Mouse (Mus musculus) kidney, postnatal 36 days (tissue): ENCODE measurements around the gene Cnga4.
"Not testable (repeated sequence)": the region's sequence is repeated elsewhere in the genome, so short reads cannot be mapped to it uniquely, and the experiment has no call there.

ENCODE experiments used
- DNase-seq, 2 experiments: peaks; one replicate each; pipeline ENCODE4 v3.0.0; 2021 to 2022; ENCODE audit warnings: mixed read lengths in 2 of 2

The Cnga4 gene

DNA sequence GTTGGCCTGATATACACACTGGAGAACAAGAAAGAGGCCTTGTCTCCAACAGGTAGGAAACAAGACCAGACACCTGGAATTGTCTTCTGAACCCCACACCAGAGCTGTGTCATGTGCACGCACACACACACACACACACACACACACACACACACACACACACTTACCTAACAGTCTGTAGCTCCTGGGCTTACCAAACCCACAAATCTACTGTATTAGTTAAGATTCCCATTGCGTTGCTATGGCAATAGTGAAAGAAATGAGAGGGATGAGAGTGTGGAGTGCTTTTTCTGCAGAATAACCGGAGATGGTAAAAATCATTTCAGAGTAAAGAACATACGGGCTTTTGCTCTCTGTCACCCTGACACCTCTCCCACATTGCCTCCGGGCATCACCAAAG lies 13.7 kb downstream of the Cnga4 start:
- DNase-seq = no peak

DNA sequence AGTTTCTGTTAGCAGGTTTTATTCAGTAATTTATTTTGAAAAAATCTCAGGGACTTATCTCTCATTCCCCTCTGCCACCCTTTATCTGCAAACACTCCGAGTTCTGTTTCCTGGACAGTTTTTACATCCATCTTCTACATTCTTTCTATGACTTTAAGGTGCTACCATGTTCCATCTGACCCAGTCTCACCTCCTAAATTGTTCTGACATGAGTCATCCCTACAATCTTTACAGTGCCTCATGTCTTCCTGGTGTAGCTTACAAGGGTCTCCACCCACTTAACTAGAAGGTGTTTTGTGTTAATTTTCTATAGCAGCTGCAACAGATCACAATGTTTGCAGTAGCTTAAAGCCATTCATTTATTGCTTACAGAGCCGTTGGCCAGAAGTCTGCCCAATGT lies 16.5 kb downstream of the Cnga4 start:
- no peak for DNase-seq

DNA sequence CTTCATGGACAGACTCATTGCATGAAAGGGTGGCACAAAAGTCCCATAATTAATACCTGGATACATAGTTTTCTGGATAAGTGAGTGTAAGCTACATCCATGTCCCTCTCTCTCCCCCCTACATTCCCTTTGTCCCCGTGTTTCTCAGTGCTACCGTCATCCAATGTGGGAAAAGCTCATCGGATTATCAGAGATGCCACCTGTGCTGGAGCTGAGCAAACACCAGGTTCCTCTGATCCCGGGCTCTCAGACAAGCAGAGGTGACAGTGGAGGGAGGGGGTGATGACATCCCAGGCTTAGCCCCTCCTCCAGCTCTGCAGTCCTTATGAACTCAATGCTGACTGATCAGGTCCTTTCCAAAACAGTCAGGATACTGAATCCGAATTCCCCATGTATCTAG lies 20.0 kb downstream of the Cnga4 start:
- no peak for DNase-seq

DNA sequence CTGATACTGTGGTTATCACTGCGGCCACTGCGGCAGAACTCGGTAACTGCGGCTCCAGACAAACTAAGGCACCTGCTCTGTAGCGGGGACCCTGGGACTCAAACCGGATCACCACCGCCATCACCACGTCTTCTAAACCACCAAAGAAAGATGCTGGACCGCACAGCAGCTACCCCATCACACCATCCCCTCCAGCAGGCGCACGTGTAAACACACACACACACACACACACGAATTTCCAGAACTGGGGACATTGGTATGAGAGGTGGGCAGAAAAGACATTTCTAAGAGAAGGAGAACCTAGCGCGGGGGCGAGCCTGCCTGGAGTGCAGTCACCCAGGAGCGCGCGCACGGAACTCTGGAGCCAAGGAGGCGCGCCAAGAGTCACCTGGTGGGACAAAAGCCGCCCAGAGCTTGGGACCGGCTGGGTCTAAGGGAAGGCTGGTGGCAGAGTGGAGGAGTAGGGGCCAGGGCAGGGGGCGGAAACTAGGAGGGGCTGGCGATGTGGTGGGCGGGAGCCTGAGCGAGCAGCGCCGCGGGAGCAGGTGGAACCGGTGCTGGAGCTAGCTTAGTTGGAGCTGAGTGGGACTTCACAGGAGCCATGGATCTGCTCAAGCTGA lies 21.2 kb downstream of the Cnga4 start, which contains the start of gene Cckbr:
Gene Cckbr (plus strand): TSS at position 308 of the 620 bp plus-strand sequence.
- DNase-seq = no peak

DNA sequence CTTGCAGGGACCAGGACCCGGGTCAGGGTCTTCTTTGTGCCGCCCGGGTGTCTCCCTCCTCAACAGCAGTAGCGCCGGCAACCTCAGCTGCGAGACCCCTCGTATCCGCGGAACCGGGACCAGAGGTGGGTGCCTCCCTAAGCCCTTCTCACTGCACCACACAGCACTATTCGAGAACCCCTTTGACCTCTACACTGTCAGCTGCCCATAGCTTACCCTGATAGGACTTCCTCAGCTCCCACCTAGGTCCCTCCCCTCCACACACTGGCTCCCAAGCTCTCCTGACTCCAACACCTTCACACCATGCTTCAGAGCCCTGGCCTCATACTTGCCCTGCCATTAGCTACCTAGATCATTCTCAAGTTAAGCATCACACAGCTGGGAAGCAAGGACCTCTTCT lies 21.7 kb downstream of the Cnga4 start:
- DNase-seq = no peak

DNA sequence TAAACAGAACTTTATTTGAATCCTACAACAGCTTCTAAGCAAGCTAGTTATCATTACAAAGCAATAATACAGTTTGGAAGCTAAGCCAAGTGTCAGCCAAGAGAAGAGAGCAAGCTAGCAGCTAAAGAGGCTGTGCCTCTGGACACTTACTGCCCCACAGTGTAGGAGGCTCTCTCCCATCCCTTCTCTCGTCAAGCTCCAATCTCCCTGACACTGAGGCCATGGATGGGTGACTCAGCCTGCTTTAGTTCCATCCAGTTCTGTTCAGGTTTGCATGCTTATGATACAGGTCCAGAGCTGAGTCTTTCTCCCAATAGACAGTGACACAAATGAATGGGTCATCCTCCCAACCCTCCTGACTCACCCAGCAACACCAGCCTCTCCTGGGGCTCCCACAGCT lies 27.7 kb downstream of the Cnga4 start:
- no peak for DNase-seq

DNA sequence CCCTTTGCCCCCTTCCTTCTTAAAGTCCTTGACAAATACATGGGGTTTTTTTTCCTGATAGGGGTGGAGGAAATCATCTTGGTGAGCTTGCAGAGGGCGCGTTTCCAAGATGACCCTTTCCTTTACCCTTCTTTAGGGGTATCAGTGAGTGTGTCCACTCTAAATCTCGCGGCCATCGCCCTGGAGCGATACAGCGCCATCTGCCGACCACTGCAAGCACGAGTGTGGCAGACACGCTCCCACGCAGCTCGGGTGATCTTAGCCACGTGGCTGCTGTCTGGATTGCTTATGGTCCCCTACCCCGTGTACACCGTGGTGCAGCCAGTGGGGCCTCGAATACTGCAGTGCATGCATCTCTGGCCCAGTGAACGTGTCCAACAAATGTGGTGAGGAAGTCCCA lies 29.5 kb downstream of the Cnga4 start:
- no peak for DNase-seq

DNA sequence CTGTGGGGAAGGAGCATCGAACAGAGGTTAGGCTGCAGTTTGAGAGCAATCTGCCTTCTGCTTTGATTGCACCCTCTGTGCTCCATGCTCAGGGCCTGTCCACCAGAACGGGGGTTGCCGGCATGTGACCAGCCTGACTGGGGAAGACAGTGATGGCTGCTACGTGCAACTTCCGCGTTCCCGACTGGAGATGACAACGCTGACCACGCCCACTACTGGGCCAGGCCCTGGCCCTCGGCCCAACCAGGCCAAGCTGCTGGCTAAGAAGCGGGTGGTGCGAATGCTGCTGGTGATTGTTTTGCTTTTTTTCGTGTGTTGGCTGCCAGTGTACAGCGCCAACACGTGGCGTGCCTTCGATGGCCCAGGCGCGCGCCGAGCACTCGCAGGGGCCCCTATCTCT lies 30.4 kb downstream of the Cnga4 start:
- no peak for DNase-seq

DNA sequence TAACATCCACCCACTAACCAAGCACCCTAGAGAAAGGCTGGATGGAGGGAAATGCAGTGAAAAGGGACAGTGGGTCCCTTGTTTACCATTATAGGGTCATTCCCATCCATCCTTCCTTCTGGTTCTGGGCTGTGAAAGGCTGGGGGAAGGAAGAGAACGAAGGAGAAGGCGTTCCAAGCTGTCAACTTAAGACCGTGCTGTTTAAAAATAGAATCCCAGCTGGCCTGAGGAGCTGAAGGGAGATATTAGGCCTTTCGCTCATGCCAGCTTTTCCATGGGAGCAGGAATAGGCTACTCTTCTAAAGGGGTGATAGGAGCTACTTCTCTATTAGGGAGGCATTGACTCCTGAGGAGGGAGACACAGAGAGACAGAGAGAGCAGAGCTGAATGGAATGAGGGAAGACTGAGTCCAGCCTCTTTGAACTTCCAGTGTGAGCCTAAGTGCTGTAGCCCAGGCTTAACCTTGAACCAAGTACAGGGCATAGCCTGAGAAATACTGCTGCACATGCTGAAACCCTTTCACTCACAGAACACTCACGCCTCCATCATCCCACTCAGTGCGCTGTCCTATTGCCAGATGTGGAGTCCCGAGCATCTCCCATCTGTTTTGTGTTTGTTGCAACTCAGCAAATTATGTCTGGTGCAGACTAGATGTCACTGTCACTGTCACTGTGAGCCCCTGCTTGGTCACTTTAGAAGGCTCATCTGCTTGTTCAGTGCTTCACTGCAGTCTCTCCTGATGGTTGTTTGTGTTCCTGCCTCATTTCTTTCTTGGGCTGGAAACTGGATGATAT lies 33.8 kb downstream of the Cnga4 start:
- no peak for DNase-seq

DNA sequence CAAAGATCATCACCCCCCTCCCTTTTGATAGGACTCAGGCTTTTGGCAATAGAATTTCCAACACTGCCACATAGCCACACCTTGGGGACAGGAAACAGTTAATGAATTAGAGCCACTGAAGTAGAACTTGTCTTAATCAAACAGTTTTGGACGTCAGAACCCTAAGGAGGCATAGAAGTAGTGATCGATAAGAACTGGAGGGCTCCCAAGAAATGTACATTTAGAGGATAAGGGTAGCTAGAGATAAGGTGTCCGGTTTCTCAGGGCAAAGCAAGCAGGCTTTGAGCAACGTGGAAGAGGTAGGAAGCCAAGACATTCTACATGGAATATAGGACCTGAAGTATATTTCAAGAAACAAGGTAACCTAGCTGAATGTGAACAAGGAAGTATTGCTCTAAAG lies 37.1 kb downstream of the Cnga4 start:
- no peak for DNase-seq

DNA sequence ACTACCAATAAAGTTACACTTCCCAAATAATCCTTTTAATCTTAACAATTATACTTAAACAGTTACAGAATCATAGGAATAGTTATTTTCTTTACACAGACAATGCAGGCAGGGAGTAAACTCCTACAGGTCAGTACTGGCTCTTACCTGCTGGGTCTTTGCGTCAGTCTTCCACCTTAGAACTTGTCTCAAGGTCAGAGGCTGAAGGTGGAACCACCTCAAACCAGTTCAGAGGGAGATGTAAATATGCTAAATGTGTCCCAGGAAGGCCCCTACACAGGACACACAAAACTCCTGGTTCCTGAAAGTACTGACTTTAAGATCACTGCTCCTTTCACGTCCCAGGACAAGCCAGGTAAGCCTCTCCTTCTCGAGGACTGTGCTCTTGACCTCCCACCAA lies 40.7 kb downstream of the Cnga4 start:
- peak in 1 of 2 experiments; percentile 2 for DNase-seq

DNA sequence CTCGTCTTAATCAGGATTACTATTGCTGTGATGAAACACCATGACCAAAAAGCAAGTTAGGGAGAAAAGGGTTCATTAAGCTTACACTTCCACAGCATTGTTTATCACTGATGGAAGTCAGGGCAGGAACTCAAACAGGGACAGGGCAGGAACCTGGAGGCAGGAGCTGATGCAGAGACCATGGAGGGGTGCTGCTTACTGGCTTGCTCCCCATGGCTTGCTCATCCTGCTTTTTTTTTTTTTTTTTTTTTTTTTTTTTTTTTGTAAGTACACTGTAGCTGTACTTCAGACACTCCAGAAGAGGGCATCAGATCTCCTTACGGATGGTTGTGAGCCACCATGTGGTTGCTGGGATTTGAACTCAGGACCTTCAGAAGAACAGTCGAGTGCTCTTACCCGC lies 49.0 kb downstream of the Cnga4 start:
- not testable (repeated sequence) for DNase-seq
